Mouse (Mus musculus) liver, embryonic 14.5 days (tissue): ENCODE results near the gene Dnajc15. TPM values are rescaled to one million over a fixed set of nuclear protein-coding genes. Genes with fewer than 3 reads are reported as not detected.

Source experiments
- ATAC-seq: fragments of 200-750 bp; cut with Nextera tagmentation; 2 replicates; pipeline ENCODE4 v1.8.0; 2017; ENCODE audit warnings: moderate number of reproducible peaks, mild to moderate bottlenecking, moderate library complexity; ENCODE audit not compliant: insufficient read depth
- DNase-seq, 3 experiments: peaks; one replicate each; pipeline ENCODE4 v3.0.0-alpha.2; 2012 to 2013; ENCODE audit warnings: low read depth in 3 of 3, low spot score in 3 of 3
- H3K27ac ChIP-seq: fragments of 300-500 bp; sonication (generic); 2 replicates; pipeline ENCODE4 v1.5.1; 2014; ENCODE audit warnings: moderate library complexity, mild to moderate bottlenecking, control low read depth, inconsistent platforms
- H3K27me3 ChIP-seq: fragments of 300-500 bp; sonication (generic); 2 replicates; pipeline ENCODE4 v1.6.1; 2014; ENCODE audit warnings: mild to moderate bottlenecking, low read length, moderate library complexity; ENCODE audit not compliant: control insufficient read depth, insufficient read depth
- H3K36me3 ChIP-seq: fragments of 300-500 bp; sonication (generic); replicated peaks from 2 replicates; pipeline ENCODE4 v1.6.1; 2014; ENCODE audit warnings: low read depth; ENCODE audit not compliant: control insufficient read depth, insufficient read depth
- H3K4me1 ChIP-seq, 2 experiments: fragments of 200-500 bp in 1 of 2; fragments of 300-500 bp in 1 of 2; sonication (generic) in 1 of 2; replicated peaks; 2 replicates each; pipeline ENCODE4 v1.6.1; 2012 to 2014; ENCODE audit warnings: antibody characterized with exemption in 1 of 2, inconsistent platforms in 1 of 2, low read length in 1 of 2; ENCODE audit not compliant: control insufficient read depth in 2 of 2, insufficient read depth in 2 of 2
- H3K4me2 ChIP-seq: fragments of 300-500 bp; sonication (generic); 2 replicates; pipeline ENCODE4 v1.6.1; 2014; ENCODE audit warnings: low read depth, mild to moderate bottlenecking, control low read depth, moderate library complexity
- H3K4me3 ChIP-seq, 2 experiments: fragments of 200-500 bp in 1 of 2; fragments of 300-500 bp in 1 of 2; sonication (generic) in 1 of 2; 2 replicates each; pipeline ENCODE4 v1.5.1; 2012 to 2014; ENCODE audit warnings: low read depth in 2 of 2, low read length in 2 of 2, mild to moderate bottlenecking in 2 of 2, control low read depth in 1 of 2, inconsistent platforms in 1 of 2, moderate library complexity in 1 of 2; ENCODE audit not compliant: insufficient read depth in 1 of 2
- H3K9ac ChIP-seq: fragments of 300-500 bp; sonication (generic); replicated peaks from 2 replicates; pipeline ENCODE4 v1.6.1; 2014; ENCODE audit warnings: mild to moderate bottlenecking, control low read depth, moderate library complexity
- H3K9me3 ChIP-seq: fragments of 300-500 bp; sonication (generic); 2 replicates; pipeline ENCODE4 v1.6.1; 2016; ENCODE audit warnings: low read length, mixed read lengths; ENCODE audit not compliant: control insufficient read depth
- CTCF ChIP-seq: IDR thresholded peaks from 2 replicates; pipeline ENCODE4 v1.5.1; 2016; ENCODE audit warnings: antibody characterized with exemption, low read depth, control low read depth
- EP300 ChIP-seq: IDR thresholded peaks from 2 replicates; pipeline ENCODE4 v1.6.1; 2016; ENCODE audit warnings: antibody characterized with exemption, low read depth
- WGBS: fragments of 180-500 bp; shearing (Covaris S2); extraction: QIAGEN DNeasy Blood & Tissue Kit; methylation state at CpG from one replicate; pipeline ENCODE4 v1.1.7; 2014; ENCODE audit not compliant: insufficient replicate concordance; 5-methylcytosine and 5-hydroxymethylcytosine counted together
- polyA plus RNA-seq, 2 experiments: library from polyadenylated mRNA; depleted of rRNA in 1 of 2; stranded (reverse) in 1 of 2; unstranded in 1 of 2; fragments of >200 nt; fragmentation: Nextera tagmentation in 1 of 2; extraction: Ambion mirVana in 1 of 2; gene quantifications; 2 replicates each; pipeline versions ENCODE4 v1.2.1 to v1.2.3; 2012 to 2014

Gene Dnajc15
- polyA plus RNA-seq, 2 experiments = 7.1 to 59.7 TPM

GRCm38 (mm10) chr14:77811466-77811865, 63.5 kb downstream of the Dnajc15 start:
- Histone ChIP-seq H3K9me3 (no peaks in the 10 kb centered on the region), H3K4me2 (no peak overlapping the region), H3K9ac (no peak overlapping the region), H3K4me3 (no peak overlapping the region), H3K27ac (no peak overlapping the region), H3K36me3 (no peaks in the 10 kb centered on the region), H3K4me1 (no peaks in the 10 kb centered on the region), H3K27me3 (no peaks in the 10 kb centered on the region)
- no peak for DNase-seq
- whole genome bisulfite sequencing = 54% methylated on average over 5 of the region's 5 CpGs
- TF ChIP-seq CTCF (no peak), EP300 (no peak)
- no peak for ATAC-seq

- no peaks in the 10 kb centered on the region for H3K36me3 ChIP-seq
- no peaks in the 10 kb centered on the region for H3K4me1 ChIP-seq
- no peak overlapping the region for H3K4me2 ChIP-seq
- H3K27ac ChIP-seq = no peak overlapping the region
- no peaks in the 10 kb centered on the region for H3K27me3 ChIP-seq
- no peak overlapping the region for H3K4me3 ChIP-seq
- ATAC-seq (no peak), DNase-seq (no peak)
- TF ChIP-seq EP300 (no peak), CTCF (no peak)
- H3K9me3 ChIP-seq = no peaks in the 10 kb centered on the region
- H3K9ac ChIP-seq = no peak overlapping the region
- WGBS = 67% methylated on average over 4 of the region's 4 CpGs
Observed at GRCm38 (mm10) chr14:77807836-77808235, 67.1 kb downstream of the Dnajc15 start.

GRCm38 (mm10) chr14:77806345-77806744, 68.6 kb downstream of the Dnajc15 start:
- H3K36me3 ChIP-seq = no peaks in the 10 kb centered on the region
- H3K4me1 ChIP-seq = no peaks in the 10 kb centered on the region
- no peak for DNase-seq

GRCm38 (mm10) chr14:77802268-77802630, 72.7 kb downstream of the Dnajc15 start:
- H3K4me2 ChIP-seq = no peak overlapping the region
- H3K27me3 ChIP-seq = no peaks in the 10 kb centered on the region
- H3K9me3 ChIP-seq = no peaks in the 10 kb centered on the region
- no peak overlapping the region for H3K9ac ChIP-seq
- TF ChIP-seq EP300 (no peak), CTCF (no peak)
- ATAC-seq (no peak), DNase-seq (no peak)
- no peaks in the 10 kb centered on the region for H3K36me3 ChIP-seq
- H3K27ac ChIP-seq = no peak overlapping the region
- 84% methylated on average over 5 of the region's 5 CpGs for WGBS
- no peaks in the 10 kb centered on the region for H3K4me1 ChIP-seq
- H3K4me3 ChIP-seq = no peak overlapping the region

More at GRCm38 (mm10) chr14:77806345-77806744, 68.6 kb downstream of the Dnajc15 start:
- Histone ChIP-seq H3K27ac (no peak overlapping the region), H3K9me3 (no peaks in the 10 kb centered on the region), H3K4me2 (no peak overlapping the region), H3K27me3 (no peaks in the 10 kb centered on the region), H3K4me3 (no peak overlapping the region), H3K9ac (no peak overlapping the region)
- ATAC-seq = no peak
- 39% methylated on average over 5 of the region's 5 CpGs for WGBS
- TF ChIP-seq CTCF (no peak), EP300 (no peak)

DNA sequence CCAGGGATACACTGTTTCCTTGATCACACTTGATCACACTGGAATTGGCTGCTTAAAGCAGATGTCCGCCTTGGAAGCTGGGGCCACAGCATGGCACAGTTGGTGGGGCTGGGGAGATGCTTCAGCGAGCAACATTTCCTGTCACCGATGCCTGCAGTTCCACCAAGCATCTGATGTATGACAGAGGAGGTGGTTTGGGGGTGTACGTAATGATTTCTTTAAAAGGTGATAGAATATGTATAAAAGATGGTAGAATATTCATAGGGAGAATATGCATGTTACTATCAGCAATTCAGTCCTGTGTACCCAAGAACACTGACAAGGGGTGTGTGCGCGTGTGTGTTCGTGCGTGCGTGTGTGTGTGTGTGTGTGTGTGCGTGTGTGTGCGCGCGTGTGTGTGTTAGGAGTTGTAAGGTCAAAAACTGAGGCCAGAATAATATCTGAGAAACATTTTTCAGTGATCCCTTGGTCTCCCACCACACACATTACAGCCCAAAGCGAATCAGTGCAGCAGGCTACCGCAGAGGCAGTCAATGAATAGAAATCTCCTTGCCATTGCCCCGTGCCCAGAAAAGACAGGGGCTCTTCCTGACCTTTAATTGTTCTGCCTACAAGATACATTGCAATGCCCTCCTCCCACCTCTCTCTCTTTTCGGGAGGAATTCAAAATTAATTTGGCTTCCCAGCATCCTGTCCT, 73.2 kb downstream of the Dnajc15 start:
- H3K27ac ChIP-seq = no peak overlapping the region
- no peak overlapping the region for H3K4me3 ChIP-seq
- DNase-seq (no peak), ATAC-seq (no peak)
- H3K9me3 ChIP-seq = no peaks in the 10 kb centered on the region
- H3K4me1 ChIP-seq = no peaks in the 10 kb centered on the region
- H3K4me2 ChIP-seq = no peak overlapping the region
- no peak overlapping the region for H3K9ac ChIP-seq
- no peaks in the 10 kb centered on the region for H3K36me3 ChIP-seq
- H3K27me3 ChIP-seq = no peaks in the 10 kb centered on the region
- 76% methylated on average over 17 of the region's 17 CpGs for WGBS
- no peak for TF ChIP-seq CTCF
- no peak for TF ChIP-seq EP300
